Mouse (Mus musculus): ENCODE measurements around the gene Tdg. TPM values are rescaled to one million over a fixed set of nuclear protein-coding genes. Genes with fewer than 3 reads are reported as not detected.
"Not testable (repeated sequence)": the region's sequence is repeated elsewhere in the genome, so short reads cannot be mapped to it uniquely, and the experiment has no call there.

The Tdg gene
- 226 and 231 TPM in 2 replicates for polyA plus RNA-seq (2014; fragmentation: Nextera tagmentation; extraction: Ambion mirVana)

DNA sequence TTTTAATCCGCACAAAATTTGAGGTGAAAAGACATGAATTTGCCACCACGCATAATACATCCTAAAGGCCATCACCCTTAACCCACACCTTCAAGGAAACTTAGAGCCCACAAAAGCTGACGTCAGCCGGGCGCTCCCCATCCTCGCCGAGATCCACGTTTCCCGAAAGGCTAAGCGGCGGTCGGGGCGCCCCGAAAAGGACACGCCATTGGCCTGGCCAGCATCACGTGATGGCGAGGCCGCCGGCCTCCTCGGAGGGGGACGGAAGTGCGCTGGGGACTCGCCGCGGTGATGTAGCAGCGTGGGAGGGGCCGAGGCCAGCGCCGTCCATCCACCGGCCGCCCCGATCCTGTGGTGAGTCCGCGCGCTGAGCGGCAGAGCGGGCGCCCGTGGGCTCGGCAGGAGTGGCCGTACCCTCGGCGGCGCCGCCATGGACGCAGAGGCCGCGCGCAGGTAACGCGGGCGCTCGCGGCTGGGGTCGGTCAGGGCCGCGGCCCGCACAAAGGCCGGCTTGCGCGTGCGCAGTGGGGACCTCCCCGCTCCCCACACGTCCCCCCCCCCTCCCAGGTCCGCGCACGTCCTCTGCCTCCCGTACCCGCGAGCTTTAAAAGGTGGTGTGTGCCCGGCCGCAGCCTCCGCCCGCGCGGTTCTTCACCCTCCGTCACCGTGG is at the start of gene Tdg:
Tdg (plus strand) TSS at position 243 of the 670 bp plus-strand sequence.
- not testable (repeated sequence) for H3K9me3 ChIP-seq (replicated peaks; ENCODE audit: control insufficient read depth, low read length); H3K27me3 ChIP-seq (replicated peaks; ENCODE audit: control insufficient read depth, insufficient read depth, low read length); H3K36me3 ChIP-seq (ENCODE audit: control insufficient read depth, insufficient read depth, low read length)
- H3K27ac ChIP-seq (ENCODE audit: low read depth, low read length): peak within 1 kb of the TSS; percentile 89
- peak within 1 kb of the TSS; percentile 89 for H3K4me2 ChIP-seq (ENCODE audit: low read length)
- peak within 1 kb of the TSS; percentile 80 for H3K4me3 ChIP-seq (ENCODE audit: low read depth, low read length)
- WGBS: 1% methylated on average over 67 of the region's 78 CpGs
- peak; percentile 98 for DNase-seq (ENCODE audit: low spot score)
- peaks cover 15% of the 10 kb centered on the region for H3K4me1 ChIP-seq (ENCODE audit: control insufficient read depth, insufficient read depth, low read length)
- peak; percentile 98 for ATAC-seq
- peak within 1 kb of the TSS; percentile 91 for H3K9ac ChIP-seq (ENCODE audit: low read length)

DNA sequence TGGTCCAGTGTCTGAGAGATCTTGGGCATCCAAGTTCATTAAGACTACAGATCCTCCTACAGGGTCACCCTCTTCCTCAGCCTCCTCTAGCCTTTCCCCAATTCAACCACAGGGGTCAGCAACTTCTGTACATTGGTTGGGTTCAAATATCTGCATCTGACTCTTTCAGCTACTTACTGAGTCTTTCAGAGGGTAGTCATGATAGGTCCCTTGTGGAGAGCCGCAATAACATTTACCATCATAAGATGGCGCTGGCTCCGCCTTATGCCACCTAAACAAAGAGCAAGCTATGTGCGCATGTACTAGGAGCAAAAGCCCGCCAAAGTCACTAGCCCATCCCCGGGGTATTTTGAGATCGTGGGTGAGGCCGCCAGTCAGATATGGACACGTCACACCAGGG is 40.0 kb upstream of the Tdg start:
- H3K27me3 ChIP-seq (replicated peaks; ENCODE audit: control insufficient read depth, insufficient read depth, low read length); H3K27ac ChIP-seq (ENCODE audit: low read depth, low read length); ATAC-seq; H3K9me3 ChIP-seq (replicated peaks; ENCODE audit: control insufficient read depth, low read length); H3K36me3 ChIP-seq (ENCODE audit: control insufficient read depth, insufficient read depth, low read length); H3K4me1 ChIP-seq (ENCODE audit: control insufficient read depth, insufficient read depth, low read length); H3K4me3 ChIP-seq (ENCODE audit: low read depth, low read length); DNase-seq (ENCODE audit: low spot score); H3K4me2 ChIP-seq (ENCODE audit: low read length); H3K9ac ChIP-seq (ENCODE audit: low read length): not testable (repeated sequence)
- 91% methylated on average over 9 of the region's 9 CpGs for WGBS

DNA sequence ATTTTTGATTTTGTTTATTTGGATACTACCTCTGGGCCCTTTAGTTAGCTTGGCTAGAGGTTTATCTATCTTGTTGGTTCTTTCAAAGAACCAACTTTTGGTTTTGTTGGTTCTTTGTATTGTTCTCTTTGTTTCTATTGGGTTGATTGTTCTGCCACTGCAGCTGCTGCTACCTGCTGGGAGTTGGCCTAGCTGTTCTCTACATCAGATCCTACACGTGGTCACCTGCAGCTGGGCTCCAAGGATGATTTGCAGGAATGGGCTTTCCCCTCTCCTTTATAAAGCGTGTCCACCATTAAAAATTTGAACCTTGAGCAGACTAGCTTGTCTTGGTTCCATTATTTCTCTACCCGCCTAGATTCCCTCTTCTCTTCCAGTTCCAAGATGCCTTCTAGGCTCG is 35.2 kb upstream of the Tdg start:
- DNase-seq (ENCODE audit: low spot score); H3K36me3 ChIP-seq (ENCODE audit: control insufficient read depth, insufficient read depth, low read length); H3K9me3 ChIP-seq (replicated peaks; ENCODE audit: control insufficient read depth, low read length); H3K4me3 ChIP-seq (ENCODE audit: low read depth, low read length); H3K27me3 ChIP-seq (replicated peaks; ENCODE audit: control insufficient read depth, insufficient read depth, low read length); H3K27ac ChIP-seq (ENCODE audit: low read depth, low read length); H3K9ac ChIP-seq (ENCODE audit: low read length); ATAC-seq; H3K4me2 ChIP-seq (ENCODE audit: low read length); H3K4me1 ChIP-seq (ENCODE audit: control insufficient read depth, insufficient read depth, low read length): not testable (repeated sequence)
- WGBS: 71% methylated on average over 4 of the region's 4 CpGs

DNA sequence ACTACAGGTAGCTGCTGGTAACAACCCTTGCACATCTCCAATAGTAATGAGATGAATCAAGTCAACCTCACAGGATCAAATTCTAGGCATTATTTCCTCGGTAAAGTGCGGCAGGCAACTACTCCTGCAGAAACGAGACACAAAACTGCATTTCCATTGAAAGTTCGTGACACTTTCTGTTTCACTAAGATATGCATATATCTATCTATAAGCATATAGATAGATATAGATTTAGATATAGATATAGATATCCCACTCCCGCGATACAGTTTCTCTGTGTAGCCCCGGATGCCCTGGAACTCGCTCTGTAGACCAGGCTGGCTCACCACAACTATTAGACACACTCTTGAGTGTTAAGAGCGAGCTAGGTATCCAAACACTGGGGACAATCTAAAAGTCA is 7.4 kb upstream of the Tdg start:
- H3K9ac ChIP-seq (ENCODE audit: low read length): peak overlapping the region; percentile 77
- DNase-seq (ENCODE audit: low spot score) (no peak), ATAC-seq (no peak)
- peaks cover 6% of the 10 kb centered on the region; the same call in 1 of the 2 replicates for H3K4me1 ChIP-seq (ENCODE audit: control insufficient read depth, insufficient read depth, low read length)
- no peak overlapping the region for H3K27ac ChIP-seq (ENCODE audit: low read depth, low read length)
- no peaks in the 10 kb centered on the region for H3K9me3 ChIP-seq (replicated peaks; ENCODE audit: control insufficient read depth, low read length)
- 30% methylated on average over 9 of the region's 9 CpGs for WGBS
- H3K4me3 ChIP-seq (ENCODE audit: low read depth, low read length): peak overlapping the region; percentile 63
- peak overlapping the region; percentile 59 for H3K4me2 ChIP-seq (ENCODE audit: low read length)
- H3K27me3 ChIP-seq (replicated peaks; ENCODE audit: control insufficient read depth, insufficient read depth, low read length): no peaks in the 10 kb centered on the region
- no peaks in the 10 kb centered on the region for H3K36me3 ChIP-seq (ENCODE audit: control insufficient read depth, insufficient read depth, low read length)

DNA sequence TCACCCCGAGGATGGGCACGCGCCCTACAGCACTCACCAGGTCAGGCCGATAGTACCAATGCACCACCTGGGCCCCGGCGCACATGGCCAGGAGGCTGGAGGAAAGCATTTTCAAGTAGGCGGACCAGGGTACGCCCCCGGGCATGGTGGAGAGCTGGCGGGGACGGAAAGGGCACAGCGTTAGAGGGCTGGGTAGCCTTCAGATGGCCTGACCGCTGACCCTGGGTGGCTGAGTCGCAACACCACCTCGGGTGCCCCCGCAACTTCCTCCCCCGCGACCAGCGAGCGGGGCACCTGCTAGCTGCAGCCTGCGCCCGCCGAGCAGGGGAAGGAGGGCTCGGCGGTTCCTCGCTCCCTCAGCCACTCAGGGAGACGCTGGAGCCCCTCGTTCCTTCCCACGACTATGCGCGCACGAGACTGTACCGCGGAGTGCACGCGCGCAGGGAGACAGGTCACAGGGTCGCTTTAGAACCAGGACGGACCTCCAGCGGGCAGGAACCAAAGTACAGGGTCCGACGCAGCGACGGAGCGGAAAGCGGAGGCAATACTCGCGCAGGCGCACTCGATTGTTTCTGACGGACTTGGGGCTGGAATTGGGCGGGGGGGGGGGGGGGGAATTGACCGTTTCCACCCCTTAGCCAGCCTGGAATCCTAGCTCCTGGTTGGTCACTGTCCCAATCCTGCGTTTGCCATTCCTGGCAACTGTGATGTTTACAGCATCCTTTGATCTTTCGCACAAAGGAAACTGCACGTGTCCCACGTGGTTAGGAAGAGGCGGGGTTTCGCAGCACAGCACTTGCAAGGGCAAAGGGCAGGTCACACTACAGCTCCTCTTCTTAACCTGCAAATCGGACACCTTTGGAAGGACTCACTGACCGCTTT is 6.7 kb upstream of the Tdg start, which contains the start of gene 1190007I07Rik:
1190007I07Rik (minus strand) TSS at position 558 of the 882 bp plus-strand sequence.
- peak within 1 kb of the TSS; percentile 77 for H3K9ac ChIP-seq (ENCODE audit: low read length)
- H3K36me3 ChIP-seq (ENCODE audit: control insufficient read depth, insufficient read depth, low read length): no peaks in the 10 kb centered on the region
- H3K27me3 ChIP-seq (replicated peaks; ENCODE audit: control insufficient read depth, insufficient read depth, low read length): no peaks in the 10 kb centered on the region
- peak within 1 kb of the TSS; percentile 59 for H3K4me2 ChIP-seq (ENCODE audit: low read length)
- peak within 1 kb of the TSS; percentile 63 for H3K4me3 ChIP-seq (ENCODE audit: low read depth, low read length)
- H3K9me3 ChIP-seq (replicated peaks; ENCODE audit: control insufficient read depth, low read length): no peaks in the 10 kb centered on the region
- WGBS: under 1% methylated on average over 60 of the region's 61 CpGs
- DNase-seq (ENCODE audit: low spot score) (peak; percentile 96), ATAC-seq (peak; percentile 89)
- peaks cover 6% of the 10 kb centered on the region; the same call in 1 of the 2 replicates for H3K4me1 ChIP-seq (ENCODE audit: control insufficient read depth, insufficient read depth, low read length)
- H3K27ac ChIP-seq (ENCODE audit: low read depth, low read length): peak within 1 kb of the TSS; percentile 81

DNA sequence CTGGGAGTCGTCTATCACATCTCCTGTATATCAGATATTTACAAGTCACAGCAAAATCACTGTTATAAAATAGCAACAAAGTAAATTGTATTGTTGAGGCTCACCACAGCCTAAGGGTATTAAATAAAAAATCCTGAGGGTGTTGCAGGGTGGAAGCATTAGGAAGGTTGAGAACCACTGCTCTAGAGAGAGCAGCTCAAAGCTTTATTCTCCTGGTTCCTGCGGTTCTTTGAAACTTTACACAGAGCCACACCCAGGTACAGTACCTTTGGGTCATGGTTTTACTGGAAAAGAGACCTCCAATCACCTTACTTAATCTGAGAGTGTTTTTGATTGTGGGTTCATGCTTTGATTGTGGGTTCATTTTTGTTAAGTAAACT is 6.1 kb upstream of the Tdg start:
- Histone ChIP-seq H3K4me2 (ENCODE audit: low read length) (peak overlapping the region; percentile 59), H3K4me3 (ENCODE audit: low read depth, low read length) (peak overlapping the region; percentile 63), H3K27ac (ENCODE audit: low read depth, low read length) (peak overlapping the region; percentile 81; the same call in 1 of the 2 replicates), H3K9ac (ENCODE audit: low read length) (peak overlapping the region; percentile 77; the same call in 1 of the 2 replicates)
- WGBS: 12% methylated on average over 2 of the region's 2 CpGs
- peak; percentile 5; the same call in 1 of the 2 replicates for ATAC-seq
- H3K9me3 ChIP-seq (replicated peaks; ENCODE audit: control insufficient read depth, low read length); H3K27me3 ChIP-seq (replicated peaks; ENCODE audit: control insufficient read depth, insufficient read depth, low read length); H3K4me1 ChIP-seq (ENCODE audit: control insufficient read depth, insufficient read depth, low read length); H3K36me3 ChIP-seq (ENCODE audit: control insufficient read depth, insufficient read depth, low read length); DNase-seq (ENCODE audit: low spot score): not testable (repeated sequence)

DNA sequence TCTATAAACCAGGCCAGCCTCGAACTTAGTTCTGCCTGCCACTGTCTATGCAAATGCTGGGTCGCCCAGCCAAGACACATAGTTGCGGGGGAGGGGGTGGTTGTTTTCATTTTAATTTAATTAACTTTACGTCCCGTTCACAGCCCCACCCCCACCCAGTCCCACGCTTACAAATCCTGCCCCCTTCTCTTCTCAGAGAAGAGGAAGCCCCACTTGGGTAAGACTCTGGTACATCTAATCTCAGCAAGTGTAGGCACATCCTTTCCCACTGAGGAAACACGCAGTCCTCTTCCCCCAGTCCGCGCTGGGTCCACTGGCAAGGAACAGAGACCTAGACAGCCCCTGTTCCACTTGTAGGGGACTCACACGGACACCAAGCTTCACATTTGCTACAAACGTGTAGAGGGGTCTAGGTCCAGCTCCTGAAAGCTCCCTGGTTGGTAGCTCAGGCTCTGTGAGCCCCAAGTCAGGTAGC is 480 bp upstream of the Tdg start:
- H3K4me3 ChIP-seq (ENCODE audit: low read depth, low read length): peak overlapping the region; percentile 80
- peak overlapping the region; percentile 86 for H3K27ac ChIP-seq (ENCODE audit: low read depth, low read length)
- H3K4me1 ChIP-seq (ENCODE audit: control insufficient read depth, insufficient read depth, low read length): peaks cover 15% of the 10 kb centered on the region
- peak overlapping the region; percentile 91 for H3K9ac ChIP-seq (ENCODE audit: low read length)
- H3K4me2 ChIP-seq (ENCODE audit: low read length): peak overlapping the region; percentile 88
- DNase-seq (ENCODE audit: low spot score) (peak; percentile 32), ATAC-seq (peak; percentile 0)
- no peaks in the 10 kb centered on the region for H3K27me3 ChIP-seq (replicated peaks; ENCODE audit: control insufficient read depth, insufficient read depth, low read length)
- H3K36me3 ChIP-seq (ENCODE audit: control insufficient read depth, insufficient read depth, low read length): peaks cover 8% of the 10 kb centered on the region; the same call in 1 of the 2 replicates
- 6% methylated on average over 11 of the region's 11 CpGs for WGBS
- no peaks in the 10 kb centered on the region for H3K9me3 ChIP-seq (replicated peaks; ENCODE audit: control insufficient read depth, low read length)

DNA sequence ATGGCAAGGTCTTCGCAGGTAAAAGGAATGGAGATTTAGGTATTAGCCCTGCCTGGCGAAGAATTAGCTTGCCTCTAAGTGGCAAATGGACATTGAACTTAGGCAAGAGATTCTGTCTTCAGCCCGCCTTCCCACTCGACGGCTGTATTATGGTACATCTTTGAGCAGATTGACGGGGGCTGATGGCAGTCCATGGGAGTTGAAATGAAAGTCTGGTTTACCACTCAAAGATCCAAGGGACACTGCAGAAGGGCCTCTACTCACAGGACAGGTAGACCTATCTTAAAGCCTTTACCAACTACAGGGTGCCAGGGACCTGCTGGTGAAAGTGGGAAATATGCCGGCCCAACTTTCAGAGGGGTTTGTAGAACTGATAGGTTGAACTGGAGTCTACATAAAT is 869 bp downstream of the Tdg start:
- Histone ChIP-seq H3K36me3 (ENCODE audit: control insufficient read depth, insufficient read depth, low read length) (peaks cover 8% of the 10 kb centered on the region; the same call in 1 of the 2 replicates), H3K4me2 (ENCODE audit: low read length) (peak overlapping the region; percentile 89), H3K27me3 (replicated peaks; ENCODE audit: control insufficient read depth, insufficient read depth, low read length) (no peaks in the 10 kb centered on the region), H3K9ac (ENCODE audit: low read length) (peak overlapping the region; percentile 91), H3K4me1 (ENCODE audit: control insufficient read depth, insufficient read depth, low read length) (peaks cover 15% of the 10 kb centered on the region), H3K27ac (ENCODE audit: low read depth, low read length) (no peak overlapping the region), H3K9me3 (replicated peaks; ENCODE audit: control insufficient read depth, low read length) (no peaks in the 10 kb centered on the region), H3K4me3 (ENCODE audit: low read depth, low read length) (peak overlapping the region; percentile 80)
- no peak for ATAC-seq
- DNase-seq (ENCODE audit: low spot score): no peak
- WGBS: 16% methylated on average over 7 of the region's 7 CpGs
